Comparison of ENCODE assay signal across 21 mouse cellular contexts in genomic region chr5:144452776-144453455, GRCm38 (mm10).
"Had no signal": no experiment of that assay in that cellular context is flagged by ENCODE, and none has a peak within 500 bp of the region (broad histone marks: within the 10 kb centered on the region; RNA-seq: fewer than 3 reads in every experiment).

No protein-coding gene starts in this region.

- ATAC-seq: liver, postnatal 0 days; lung, postnatal 0 days; midbrain, embryonic 13.5 days had no signal

- H3K27ac ChIP-seq: limb, embryonic 12.5 days; limb, embryonic 15.5 days; liver, embryonic 14.5 days; macrophage; midbrain, embryonic 10.5 days; midbrain, embryonic 13.5 days; neural tube, embryonic 12.5 days; neural tube, embryonic 15.5 days; stomach, embryonic 15.5 days had no signal

- H3K4me3 ChIP-seq: limb, embryonic 12.5 days; limb, embryonic 15.5 days; midbrain, embryonic 10.5 days; midbrain, embryonic 13.5 days; neural tube, embryonic 12.5 days; neural tube, embryonic 15.5 days; stomach, embryonic 15.5 days had no signal

- H3K36me3 ChIP-seq: limb, embryonic 12.5 days; limb, embryonic 15.5 days; midbrain, embryonic 10.5 days; midbrain, embryonic 13.5 days; neural tube, embryonic 12.5 days; neural tube, embryonic 15.5 days; stomach, embryonic 15.5 days had no signal

- H3K9ac ChIP-seq: limb, embryonic 12.5 days; limb, embryonic 15.5 days; liver, embryonic 14.5 days; liver, postnatal 0 days; lung, embryonic 14.5 days; midbrain, embryonic 13.5 days; neural tube, embryonic 12.5 days; neural tube, embryonic 15.5 days; stomach, embryonic 15.5 days had no signal

- H3K4me2 ChIP-seq: limb, embryonic 12.5 days; limb, embryonic 15.5 days; liver, embryonic 11.5 days; lung, embryonic 14.5 days; midbrain, embryonic 13.5 days; neural tube, embryonic 12.5 days; neural tube, embryonic 15.5 days; stomach, embryonic 15.5 days had no signal

- DNase-seq: kidney, adult 2 months; kidney, postnatal 14 days; kidney, postnatal 4 days; left cerebral cortex, postnatal 4 days; liver, postnatal 0 days; lung, embryonic 14.5 days; right cerebral cortex, adult 18-20 months; right cerebral cortex, postnatal 14 days; spleen, adult 18-20 months; thymus, postnatal 25 days had no signal

- H3K9me3 ChIP-seq: limb, embryonic 15.5 days; midbrain, embryonic 10.5 days; midbrain, embryonic 13.5 days; neural tube, embryonic 12.5 days; stomach, embryonic 15.5 days had no signal

- H3K27me3 ChIP-seq: limb, embryonic 12.5 days; limb, embryonic 15.5 days; midbrain, embryonic 13.5 days; neural tube, embryonic 12.5 days; neural tube, embryonic 15.5 days; stomach, embryonic 15.5 days had no signal
